ENCODE assay signal across 8 mouse cellular contexts in genomic region chr11:50210101-50210504, GRCm38 (mm10). TPM values are rescaled to one million over a fixed set of nuclear protein-coding genes. Genes with fewer than 3 reads are reported as not detected.
DNase-seq lines count a peak whose midpoint lies in the region; ATAC-seq lines count a peak whose summit lies in the region.

No protein-coding gene starts in this region.

- no peaks in the 10 kb centered on the region for H3K27me3 ChIP-seq in hindbrain, embryonic 13.5 days

- no peaks in the 10 kb centered on the region for H3K9me3 ChIP-seq in hindbrain, embryonic 13.5 days

- peaks cover 30% of the 10 kb centered on the region for H3K36me3 ChIP-seq in hindbrain, embryonic 13.5 days

- H3K4me2 ChIP-seq in hindbrain, embryonic 13.5 days: peak overlapping the region; percentile 61

- H3K27ac ChIP-seq in hindbrain, embryonic 13.5 days: peak overlapping the region; percentile 99

- H3K4me3 ChIP-seq in hindbrain, embryonic 13.5 days: peak overlapping the region; percentile 95

- ATAC-seq in hindbrain, embryonic 13.5 days (ENCODE audit: low FRiP score): peak; percentile 94

- peak; percentile 92 for DNase-seq in T-cell, adult 2 months (ENCODE audit: low spot score)
- DNase-seq in cerebellum, postnatal 14 days: peak; percentile 95 to 98
- peak; percentile 74 to 82 for DNase-seq in frontal cortex, postnatal 14 days (ENCODE audit: low spot score in 2 of 2)
- peak; percentile 82 for DNase-seq in left cerebral cortex, adult 11 months (ENCODE audit: low spot score)
- DNase-seq in lung, postnatal 36 days: peak; percentile 97
- DNase-seq in retina, embryonic 14.5 days (ENCODE audit: low spot score): peak; percentile 93
- DNase-seq in thymus, postnatal 36 days: peak; percentile 91 to 93

- H3K9ac ChIP-seq in hindbrain, embryonic 13.5 days: peak overlapping the region; percentile 98

- under 1% methylated on average over 24 of the region's 24 CpGs for WGBS in hindbrain, embryonic 13.5 days

- H3K4me1 ChIP-seq in hindbrain, embryonic 13.5 days (replicated peaks): peaks cover 34% of the 10 kb centered on the region

RNA-seq across cellular contexts. Expression of gene Sqstm1, which starts 0.5 kb away (rescaled TPM):
- 318 and 320 TPM in 2 replicates for polyA plus RNA-seq in hindbrain, embryonic 13.5 days (2015; fragmentation: Nextera tagmentation; extraction: Ambion mirVana)

RNA-seq across cellular contexts. Expression of gene Mgat4b, which starts 0.6 kb away (rescaled TPM):
- 30.4 and 36.6 TPM in 2 replicates for polyA plus RNA-seq in hindbrain, embryonic 13.5 days (2015; fragmentation: Nextera tagmentation; extraction: Ambion mirVana)

RNA-seq across cellular contexts. Expression of gene Ltc4s, which starts 28.3 kb away (rescaled TPM):
- 1.4 and 2.3 TPM in 2 replicates for polyA plus RNA-seq in hindbrain, embryonic 13.5 days (2015; fragmentation: Nextera tagmentation; extraction: Ambion mirVana)

RNA-seq across cellular contexts. Expression of gene Mrnip, which starts 35.9 kb away (rescaled TPM):
- polyA plus RNA-seq in hindbrain, embryonic 13.5 days (2015; fragmentation: Nextera tagmentation; extraction: Ambion mirVana): 30.2 and 30.6 TPM in 2 replicates

Comparison
In these comparisons a context has a peak if more than half of its experiments do, and no peak if none do; other contexts are left out.
1. Peak in every context shown above with its lines: DNase-seq, ATAC-seq, H3K4me3 ChIP-seq and H3K27ac ChIP-seq.